Mouse (Mus musculus): ENCODE measurements around the gene Prdm16.
A peak's percentile ranks its signal among the peaks of the same experiment; 100 is the strongest.

Prdm16 gene

DNA sequence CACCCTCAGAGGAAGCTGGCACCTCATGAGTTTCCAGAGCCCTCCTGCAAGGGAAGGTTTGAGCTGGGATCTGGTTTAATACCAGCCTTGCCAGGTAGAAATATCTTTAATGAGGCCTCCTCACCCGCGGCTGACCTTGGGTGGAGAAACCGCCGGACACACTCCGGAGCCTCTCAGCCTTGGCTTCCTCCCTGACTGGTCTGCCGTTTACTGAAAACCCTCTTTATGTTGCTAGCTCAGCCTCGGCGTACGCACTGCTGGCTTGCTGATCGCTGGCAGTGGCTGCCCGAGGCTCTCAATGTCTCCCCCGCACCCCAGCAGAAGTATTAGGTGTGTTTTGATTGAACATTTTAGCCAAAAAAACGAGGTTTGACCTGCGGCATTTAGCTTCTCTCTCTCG is 156.5 kb downstream of the Prdm16 start:
- no peak for DNase-seq (ENCODE audit: low spot score in 2 of 2)

DNA sequence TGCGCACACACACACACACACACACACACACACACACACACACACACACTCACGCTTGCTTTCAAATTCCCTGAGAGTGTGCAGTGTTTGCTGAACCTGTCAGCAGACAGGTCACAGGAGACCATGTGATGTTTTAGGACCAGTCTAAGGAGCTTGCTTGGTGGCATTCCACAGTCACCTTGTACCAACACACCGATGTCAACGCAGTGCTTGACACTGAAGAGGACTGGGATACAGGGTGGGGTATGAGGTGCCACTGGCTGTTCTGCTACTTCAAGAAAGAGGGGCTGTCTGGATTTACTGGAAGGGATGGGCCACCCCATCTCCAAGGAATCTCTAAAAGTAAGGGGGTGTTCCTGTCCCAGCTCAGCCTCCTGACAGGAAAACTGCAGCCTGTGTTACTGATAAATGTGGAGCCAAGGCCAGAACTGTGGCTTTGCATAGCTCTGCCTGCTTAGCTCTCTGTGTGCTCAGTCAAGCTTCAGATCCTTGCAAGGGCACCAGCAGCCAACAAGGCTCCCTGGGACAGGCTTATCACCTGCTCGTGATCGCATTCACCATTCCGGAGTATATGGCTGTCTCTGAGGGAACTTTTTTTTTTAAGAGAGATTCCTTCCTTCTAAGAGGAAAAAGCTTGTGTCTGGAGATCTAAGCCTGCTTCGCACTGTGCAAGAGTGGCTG is 157.6 kb downstream of the Prdm16 start:
- DNase-seq (ENCODE audit: low spot score in 2 of 2): no peak

DNA sequence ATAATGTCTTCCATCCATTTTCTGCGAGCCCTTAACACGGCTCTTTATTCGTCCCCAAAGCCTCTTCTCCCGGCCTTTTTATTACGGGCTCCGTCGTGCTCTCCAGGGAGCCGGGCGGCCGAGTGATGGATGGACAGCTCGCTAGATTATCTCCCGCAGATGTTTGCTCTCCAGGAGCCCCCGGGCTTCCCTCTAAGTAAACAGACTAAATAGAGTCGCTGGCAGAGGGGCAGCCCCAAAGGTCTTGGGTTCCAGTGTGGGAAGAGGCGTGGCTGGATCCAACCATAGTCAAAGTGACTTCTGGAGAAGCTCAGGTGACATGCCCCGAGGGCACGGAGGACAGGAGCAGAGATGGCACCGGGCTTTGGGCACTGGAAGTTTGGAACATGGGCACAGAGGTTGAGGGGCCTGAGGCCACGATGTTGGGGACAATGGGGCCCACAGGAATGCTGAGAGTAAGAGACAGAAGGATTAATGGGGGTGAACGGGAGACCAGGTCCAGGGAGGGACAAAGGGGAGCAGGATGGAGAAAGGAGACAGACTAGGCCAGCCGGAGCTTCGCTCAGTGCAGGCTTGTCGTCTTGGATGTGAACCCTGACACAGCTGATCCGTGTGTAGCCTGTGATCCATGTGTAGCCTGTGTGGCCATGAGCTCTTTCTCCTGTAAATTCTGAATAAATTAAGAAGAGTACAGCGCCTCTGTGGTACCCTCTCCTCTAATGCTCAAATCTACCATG is 162.9 kb downstream of the Prdm16 start:
- no peak for DNase-seq (ENCODE audit: low spot score in 2 of 2)

- no peak for DNase-seq (ENCODE audit: low spot score in 2 of 2)
Measured at GRCm38 (mm10) chr4:154472569-154472968, 164.1 kb downstream of the Prdm16 start.

- no peak for DNase-seq (ENCODE audit: low spot score in 2 of 2)
Measured at GRCm38 (mm10) chr4:154471447-154472101, 165.1 kb downstream of the Prdm16 start.

DNA sequence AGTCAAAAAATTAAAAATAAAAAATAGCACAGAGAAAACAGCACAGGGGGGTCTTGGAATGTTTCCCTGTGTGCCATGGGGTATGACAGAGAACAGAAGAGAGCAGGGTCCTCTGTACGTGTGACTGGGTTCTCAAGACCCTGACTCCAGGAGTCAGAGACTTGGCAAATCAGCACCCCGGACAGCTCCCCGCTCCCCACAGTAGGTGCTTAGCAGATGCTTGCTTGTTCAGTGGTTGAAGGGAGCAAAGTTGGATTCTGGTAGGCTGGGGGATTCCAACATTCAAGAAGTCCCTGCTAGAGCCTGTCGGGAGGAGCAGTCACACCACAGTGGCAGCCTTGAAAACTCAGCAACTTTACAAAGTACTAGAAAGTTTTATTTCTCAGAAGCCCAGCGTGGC is 170.4 kb downstream of the Prdm16 start:
- DNase-seq (ENCODE audit: low spot score in 2 of 2): no peak

DNA sequence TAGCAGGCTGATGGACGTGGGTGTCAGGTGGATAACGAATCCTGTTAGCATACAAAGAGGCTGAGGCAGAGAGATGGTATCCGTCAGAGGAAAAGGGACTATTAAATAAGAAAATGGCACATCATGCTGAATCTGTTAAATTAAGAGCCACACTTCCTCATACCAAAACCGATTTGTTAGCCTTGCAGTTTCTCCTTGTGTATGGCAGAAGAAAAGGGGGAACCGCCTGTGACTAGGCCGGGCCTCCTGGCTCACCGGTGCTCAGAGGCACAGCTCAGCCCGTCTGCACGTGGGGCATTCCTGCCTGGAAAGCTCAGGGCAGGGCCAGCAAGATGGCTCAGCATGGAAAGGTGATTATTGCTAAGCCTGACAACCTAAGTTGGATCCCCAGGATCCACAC is 171.6 kb downstream of the Prdm16 start:
- no peak for DNase-seq (ENCODE audit: low spot score in 2 of 2)

- DNase-seq (ENCODE audit: low spot score in 2 of 2): no peak
Measured at GRCm38 (mm10) chr4:154460021-154460420, 176.7 kb downstream of the Prdm16 start.

- no peak for DNase-seq (ENCODE audit: low spot score in 2 of 2)
Measured at GRCm38 (mm10) chr4:154457756-154458155, 178.9 kb downstream of the Prdm16 start.

GRCm38 (mm10) chr4:154456265-154456822 is 180.3 kb downstream of the Prdm16 start:
- no peak for DNase-seq (ENCODE audit: low spot score in 2 of 2)

DNA sequence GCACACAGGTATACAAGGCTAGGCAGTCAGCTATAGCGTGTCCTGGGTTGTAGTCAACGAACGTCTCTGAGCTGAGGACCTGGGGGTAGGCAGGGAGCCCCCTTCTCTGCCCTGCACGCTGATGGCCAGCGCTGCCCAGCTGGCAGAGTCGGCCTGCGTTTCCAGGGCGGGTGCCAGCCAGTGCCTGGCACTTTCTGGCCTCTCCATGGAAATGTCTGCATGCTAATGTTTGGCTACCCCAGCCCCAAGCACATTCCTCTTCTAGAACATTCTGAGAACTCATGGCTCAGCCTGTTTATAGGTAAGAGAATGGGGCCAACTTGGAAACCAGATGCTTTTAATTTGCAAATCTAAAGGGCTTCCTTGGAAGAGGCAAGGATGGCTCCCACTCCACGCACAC is 186.2 kb downstream of the Prdm16 start:
- DNase-seq (ENCODE audit: low spot score in 2 of 2): no peak

DNA sequence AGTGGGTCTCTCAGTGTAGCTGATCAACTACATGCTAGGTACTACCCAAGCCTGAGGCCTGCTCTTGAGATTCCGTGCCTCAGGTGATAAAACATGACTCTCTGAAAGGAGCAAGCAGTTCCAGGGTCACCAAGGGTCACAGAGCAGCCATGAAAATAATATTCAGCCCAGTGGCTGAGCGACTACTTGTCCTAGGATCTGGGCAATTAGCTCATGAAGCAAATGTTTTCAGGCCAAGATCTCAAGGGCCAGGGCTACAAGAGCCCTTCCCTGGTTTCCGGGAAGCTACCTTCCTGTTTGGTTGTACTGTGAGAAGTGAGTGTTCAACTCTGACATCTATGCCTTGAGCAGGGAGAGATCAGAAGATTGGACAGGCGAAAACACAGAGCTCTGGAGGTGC is 186.6 kb downstream of the Prdm16 start:
- no peak for DNase-seq (ENCODE audit: low spot score in 2 of 2)

- peak in 1 of 2 experiments; percentile 50 for DNase-seq (ENCODE audit: low spot score in 2 of 2)
Measured at GRCm38 (mm10) chr4:154449343-154449742, 187.3 kb downstream of the Prdm16 start.

DNA sequence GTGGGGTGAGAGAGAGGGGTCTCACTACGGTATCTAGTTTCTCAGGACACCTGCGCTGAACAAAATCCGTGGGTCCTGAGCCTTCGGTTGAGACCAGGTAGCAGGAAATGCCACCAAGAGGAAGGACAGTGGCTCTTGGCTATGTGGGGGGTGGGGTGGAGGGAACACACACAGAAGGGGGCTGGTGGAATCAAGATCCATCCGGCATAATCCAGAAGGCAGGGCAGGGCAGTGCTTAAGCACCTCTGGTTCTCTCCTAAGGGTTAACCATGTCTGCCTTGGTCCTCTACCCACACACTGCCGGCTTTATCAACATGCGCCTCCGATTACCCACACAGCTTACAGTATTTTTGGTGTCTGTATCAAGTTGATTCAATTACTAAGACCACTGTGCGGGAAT is 191.0 kb downstream of the Prdm16 start:
- no peak for DNase-seq (ENCODE audit: low spot score in 2 of 2)

DNA sequence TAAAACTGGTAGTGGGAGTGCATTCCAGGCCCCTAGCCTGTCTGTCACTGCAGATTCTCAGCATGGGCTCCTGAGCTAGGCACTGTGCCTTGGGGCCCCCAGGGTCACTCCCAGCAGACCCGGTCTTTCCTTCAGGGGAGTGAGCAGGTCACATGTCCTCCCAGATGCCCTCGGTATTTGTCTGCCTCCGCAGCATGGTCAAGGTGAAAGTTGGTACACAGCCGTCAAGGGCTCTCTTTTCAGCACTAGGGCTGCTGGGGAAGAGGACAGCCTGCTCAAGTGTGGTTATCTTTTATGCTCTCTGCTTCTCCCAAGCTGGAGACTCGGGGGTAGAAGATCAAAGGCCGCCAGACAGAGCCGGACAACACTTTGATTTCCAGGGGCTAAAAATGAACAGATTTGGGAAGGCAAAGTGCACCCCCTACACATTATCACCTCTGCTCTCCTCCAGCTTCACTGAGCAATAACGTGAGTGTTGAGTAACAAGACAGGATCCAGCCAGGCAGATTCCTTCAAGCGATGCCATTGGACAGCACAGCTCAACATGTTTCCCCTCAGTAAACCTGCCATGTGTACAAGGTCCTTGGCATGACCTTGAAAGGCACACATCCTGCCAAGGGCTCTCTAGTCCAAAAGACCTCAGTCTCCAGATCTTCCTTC is 193.9 kb downstream of the Prdm16 start:
- no peak for DNase-seq (ENCODE audit: low spot score in 2 of 2)

- DNase-seq (ENCODE audit: low spot score in 2 of 2): no peak
Measured at GRCm38 (mm10) chr4:154439455-154440052, 197.1 kb downstream of the Prdm16 start.

GRCm38 (mm10) chr4:154438610-154439009 is 198.1 kb downstream of the Prdm16 start:
- DNase-seq (ENCODE audit: low spot score in 2 of 2): no peak

- no peak for DNase-seq (ENCODE audit: low spot score in 2 of 2)
Measured at GRCm38 (mm10) chr4:154429770-154430169, 206.9 kb downstream of the Prdm16 start.

DNA sequence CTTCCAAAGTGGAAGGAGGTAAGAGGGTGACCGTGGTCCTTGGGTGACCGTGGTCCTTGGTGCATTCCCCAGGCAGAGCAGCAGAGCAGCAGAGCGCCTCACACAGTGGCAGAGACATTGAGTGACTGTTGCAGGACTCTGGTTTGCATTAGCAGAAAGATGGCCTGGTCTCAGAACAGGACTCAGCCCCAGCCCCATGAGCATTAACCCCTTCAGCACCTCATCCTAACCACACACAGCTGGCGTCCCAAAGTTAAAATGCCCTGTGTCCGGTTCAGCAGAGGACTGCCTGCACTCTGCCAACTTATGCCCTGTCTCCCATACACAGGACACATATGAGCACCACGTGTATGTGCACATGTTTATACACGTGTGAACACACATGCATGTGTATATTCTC is 209.8 kb downstream of the Prdm16 start:
- no peak for DNase-seq (ENCODE audit: low spot score in 2 of 2)

DNA sequence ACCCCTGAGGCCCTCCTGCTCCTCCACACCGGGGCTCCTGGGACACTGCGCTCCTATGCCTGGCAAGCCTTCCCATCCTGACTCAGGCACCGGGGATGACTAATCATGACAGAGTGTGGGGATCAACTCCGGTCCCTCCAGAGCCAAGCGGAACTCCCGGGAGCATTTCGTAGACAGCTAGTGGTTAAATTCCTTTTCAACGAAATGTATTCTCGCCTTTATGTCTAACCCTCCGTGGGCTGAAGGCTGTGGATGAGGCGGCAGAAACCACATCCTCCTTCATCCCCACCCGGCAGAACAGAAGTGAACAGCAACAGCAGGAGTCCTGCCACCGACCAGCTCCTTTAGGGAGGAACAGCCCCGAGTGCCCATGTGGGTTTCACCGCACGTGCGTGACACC is 211.4 kb downstream of the Prdm16 start:
- no peak for DNase-seq (ENCODE audit: low spot score in 2 of 2)

- no peak for DNase-seq (ENCODE audit: low spot score in 2 of 2)
Measured at GRCm38 (mm10) chr4:154424681-154425080, 212.0 kb downstream of the Prdm16 start.

DNA sequence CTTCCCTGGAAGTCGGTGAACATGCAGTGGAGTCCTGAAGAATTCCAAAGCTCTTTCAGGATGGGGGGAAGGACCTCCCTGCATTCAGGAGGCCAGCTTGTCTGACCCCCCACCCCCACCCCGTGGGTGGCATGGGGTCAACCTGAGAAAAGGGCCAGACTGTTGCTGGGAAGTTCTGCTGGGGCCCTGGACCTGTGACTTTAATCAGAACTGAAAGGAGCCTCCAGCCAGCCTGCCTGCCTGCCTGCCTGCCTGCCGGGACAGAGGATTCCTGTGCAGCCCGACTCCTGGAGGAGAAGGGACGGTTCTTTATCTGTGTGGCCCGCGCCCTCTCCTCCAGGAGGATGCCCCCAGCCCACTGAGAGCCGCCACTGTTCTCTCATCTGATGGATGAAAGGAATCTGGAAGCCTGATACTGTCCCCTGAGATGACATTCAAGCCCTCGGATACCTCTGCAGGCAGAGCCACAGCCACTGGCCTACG is 214.2 kb downstream of the Prdm16 start:
- DNase-seq (ENCODE audit: low spot score in 2 of 2): no peak
